Mouse (Mus musculus) forebrain, embryonic 13.5 days (tissue): Measurements from ENCODE around the gene Ssbp2. TPM values are rescaled to one million over a fixed set of nuclear protein-coding genes. Genes with fewer than 3 reads are reported as not detected.

Source experiments
- ATAC-seq: fragments of 200-750 bp; cut with Nextera tagmentation; 2 replicates; pipeline ENCODE4 v1.8.0; 2017
- H3K27ac ChIP-seq: fragments of 300-500 bp; sonication (generic); 2 replicates; pipeline ENCODE4 v1.5.1; 2015; ENCODE audit warnings: inconsistent platforms, mild to moderate bottlenecking, moderate library complexity
- H3K27me3 ChIP-seq: fragments of 300-500 bp; sonication (generic); 2 replicates; pipeline ENCODE4 v1.6.1; 2015; ENCODE audit warnings: mild to moderate bottlenecking, inconsistent platforms
- H3K36me3 ChIP-seq: fragments of 300-500 bp; sonication (generic); 2 replicates; pipeline ENCODE4 v1.6.1; 2015; ENCODE audit warnings: mild to moderate bottlenecking, inconsistent platforms; ENCODE audit not compliant: poor library complexity, severe bottlenecking
- H3K4me1 ChIP-seq: fragments of 300-500 bp; sonication (generic); 2 replicates; pipeline ENCODE4 v1.6.1; 2015; ENCODE audit warnings: inconsistent platforms
- H3K4me2 ChIP-seq: fragments of 300-500 bp; sonication (generic); 2 replicates; pipeline ENCODE4 v1.6.1; 2015; ENCODE audit warnings: inconsistent platforms, mild to moderate bottlenecking, moderate library complexity
- H3K4me3 ChIP-seq: fragments of 300-500 bp; sonication (generic); 2 replicates; pipeline ENCODE4 v1.5.1; 2015; ENCODE audit warnings: mild to moderate bottlenecking, inconsistent platforms
- H3K9ac ChIP-seq: fragments of 300-500 bp; sonication (generic); 2 replicates; pipeline ENCODE4 v1.6.1; 2015; ENCODE audit warnings: mild to moderate bottlenecking, inconsistent platforms
- H3K9me3 ChIP-seq: fragments of 300-500 bp; sonication (generic); replicated peaks from 2 replicates; pipeline ENCODE4 v1.6.1; 2016; ENCODE audit warnings: inconsistent platforms
- WGBS: fragments of 180-500 bp; shearing (Covaris S2); methylation state at CpG from one replicate; pipeline ENCODE4 v1.1.7; 2015; 5-methylcytosine and 5-hydroxymethylcytosine counted together
- polyA plus RNA-seq: library from polyadenylated mRNA; unstranded; fragments of >200 nt; fragmentation: Nextera tagmentation; extraction: Ambion mirVana; gene quantifications from 2 replicates; pipeline ENCODE4 v1.2.1, GENCODE M21; 2015

Ssbp2 gene
- polyA plus RNA-seq, 1 experiment from 2014 or later: 202 TPM

DNA sequence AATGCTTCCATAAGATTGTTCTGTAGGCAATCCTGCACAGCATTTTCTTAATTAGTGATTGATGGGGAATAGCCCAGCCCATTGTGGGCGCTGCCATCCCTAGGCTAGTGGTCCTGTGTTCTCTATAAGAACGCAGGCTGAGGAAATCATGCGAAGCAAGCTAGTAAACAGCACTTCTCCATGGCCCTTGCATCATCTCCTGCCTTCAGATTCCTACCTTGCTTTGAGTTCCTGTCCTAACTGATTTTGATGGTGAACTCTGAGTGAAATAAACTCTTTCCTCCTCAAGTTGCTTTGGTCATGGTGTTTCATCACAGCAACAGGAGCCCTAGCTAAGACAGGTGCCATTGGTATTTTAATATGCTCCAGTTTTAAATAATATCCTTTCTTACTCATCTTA is 41.7 kb downstream of the Ssbp2 start:
- no peak for ATAC-seq
- Histone ChIP-seq H3K9me3 (0 out of 2 replicates have a peak, but pooled peaks cover 4% of the 10 kb centered on the region), H3K27ac (no peak overlapping the region), H3K27me3 (no peaks in the 10 kb centered on the region), H3K36me3 (peaks cover 13% of the 10 kb centered on the region), H3K4me2 (no peak overlapping the region), H3K4me1 (peaks cover 6% of the 10 kb centered on the region; the same call in 1 of the 2 replicates), H3K4me3 (no peak overlapping the region), H3K9ac (no peak overlapping the region)
- WGBS: 88% methylated on average over 3 of the region's 3 CpGs

DNA sequence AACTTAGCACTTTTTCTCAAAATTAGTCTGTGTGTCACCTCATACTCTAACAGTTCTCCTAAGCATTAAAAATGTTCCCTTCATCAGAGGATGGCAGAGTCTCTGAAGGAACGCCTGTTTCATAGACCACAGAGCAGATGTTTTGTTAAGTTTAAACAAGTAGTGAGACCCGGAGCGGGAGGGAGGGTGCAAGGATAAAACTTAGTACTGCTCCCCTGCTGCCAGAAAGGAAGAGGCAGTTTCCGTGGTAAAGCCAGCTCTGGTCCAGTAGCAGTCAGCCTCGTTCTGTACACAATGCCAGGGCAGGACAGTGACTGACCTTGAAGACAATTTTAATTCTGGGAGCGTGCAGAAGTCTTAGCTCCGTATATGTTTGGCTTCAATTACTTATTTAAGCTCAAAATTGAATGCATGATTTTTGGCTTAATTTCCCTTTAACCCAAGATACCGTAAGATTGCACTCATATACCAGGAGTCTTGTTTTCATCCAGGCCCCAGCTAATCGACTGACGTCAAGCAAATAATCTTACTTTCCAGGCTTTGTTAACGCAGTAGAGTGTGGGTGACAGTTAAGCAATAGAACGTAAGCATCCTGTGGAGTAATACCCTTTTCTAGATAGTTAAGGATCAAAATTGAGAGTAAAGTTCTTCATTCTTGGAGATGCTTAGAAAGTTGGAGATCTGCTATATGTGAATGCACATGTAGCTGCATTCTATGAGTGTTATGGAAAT is 42.7 kb downstream of the Ssbp2 start:
- H3K9ac ChIP-seq: no peak overlapping the region
- H3K9me3 ChIP-seq: 0 out of 2 replicates have a peak, but pooled peaks cover 4% of the 10 kb centered on the region
- no peak overlapping the region for H3K4me2 ChIP-seq
- no peak overlapping the region for H3K4me3 ChIP-seq
- H3K27me3 ChIP-seq: no peaks in the 10 kb centered on the region
- H3K27ac ChIP-seq: no peak overlapping the region
- ATAC-seq: no peak
- WGBS: 82% methylated on average over 12 of the region's 12 CpGs
- H3K36me3 ChIP-seq: peaks cover 13% of the 10 kb centered on the region
- peaks cover 6% of the 10 kb centered on the region; the same call in 1 of the 2 replicates for H3K4me1 ChIP-seq

DNA sequence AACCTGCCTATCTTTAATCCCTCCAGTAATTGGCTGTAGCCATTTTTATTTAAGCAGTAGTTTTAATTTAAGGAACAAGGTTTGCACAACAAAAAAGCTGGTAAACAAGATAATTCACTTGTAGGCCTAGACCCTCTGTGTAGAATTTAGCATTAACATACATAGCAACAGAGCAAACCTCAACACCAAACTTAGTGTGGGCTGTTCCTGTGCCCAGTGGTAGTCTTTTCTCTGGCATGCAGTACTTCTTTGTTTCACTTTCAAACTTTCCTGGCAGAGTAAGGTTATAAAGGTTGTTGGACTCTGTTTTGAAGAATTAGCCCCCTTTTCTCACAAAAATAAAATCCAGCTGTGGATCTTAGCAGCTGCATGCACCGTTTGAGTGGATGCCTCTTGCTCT is 48.9 kb downstream of the Ssbp2 start:
- 97% methylated on average over 1 of the region's 1 CpGs for WGBS
- no peak for ATAC-seq

GRCm38 (mm10) chr13:91509467-91509866 is 49.4 kb downstream of the Ssbp2 start:
- no peaks in the 10 kb centered on the region for H3K27me3 ChIP-seq
- H3K4me1 ChIP-seq: no peaks in the 10 kb centered on the region; the same call in 1 of the 2 replicates
- H3K4me2 ChIP-seq: no peak overlapping the region
- ATAC-seq: no peak
- no peak overlapping the region for H3K4me3 ChIP-seq
- no peaks in the 10 kb centered on the region for H3K9me3 ChIP-seq
- no peak overlapping the region for H3K9ac ChIP-seq
- H3K36me3 ChIP-seq: no peaks in the 10 kb centered on the region
- WGBS: 93% methylated on average over 2 of the region's 2 CpGs
- H3K27ac ChIP-seq: no peak overlapping the region

More for the DNA sequence above, 48.9 kb downstream of the Ssbp2 start:
- H3K27me3 ChIP-seq: no peaks in the 10 kb centered on the region
- no peak overlapping the region for H3K9ac ChIP-seq
- no peak overlapping the region for H3K27ac ChIP-seq
- H3K4me2 ChIP-seq: no peak overlapping the region
- H3K4me3 ChIP-seq: no peak overlapping the region
- no peaks in the 10 kb centered on the region; the same call in 1 of the 2 replicates for H3K4me1 ChIP-seq
- H3K36me3 ChIP-seq: no peaks in the 10 kb centered on the region
- no peaks in the 10 kb centered on the region for H3K9me3 ChIP-seq

DNA sequence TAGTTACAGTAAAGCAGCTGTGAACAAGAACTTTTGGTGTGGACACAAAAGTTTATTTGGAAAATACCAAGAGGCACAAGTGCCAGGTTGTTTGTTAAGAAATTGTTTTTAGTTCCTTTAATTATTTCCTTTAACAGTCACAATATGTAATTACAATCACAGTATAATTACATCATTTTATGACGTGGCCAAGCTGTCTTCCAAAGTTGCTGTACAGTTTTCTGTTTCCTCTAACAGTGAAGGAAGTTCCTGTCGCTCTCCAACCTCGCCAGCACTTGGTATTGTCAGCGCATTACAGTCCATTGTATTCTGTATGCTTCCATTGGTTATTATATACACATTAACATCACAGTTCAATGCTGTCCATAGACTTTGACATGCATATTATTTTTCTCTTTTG is 54.9 kb downstream of the Ssbp2 start:
- Histone ChIP-seq H3K9ac (no peak overlapping the region), H3K36me3 (no peaks in the 10 kb centered on the region), H3K27me3 (no peaks in the 10 kb centered on the region), H3K4me2 (no peak overlapping the region), H3K9me3 (no peaks in the 10 kb centered on the region), H3K4me1 (peaks cover 4% of the 10 kb centered on the region; the same call in 1 of the 2 replicates), H3K4me3 (no peak overlapping the region), H3K27ac (no peak overlapping the region)
- WGBS: 88% methylated on average over 4 of the region's 4 CpGs
- ATAC-seq: no peak

DNA sequence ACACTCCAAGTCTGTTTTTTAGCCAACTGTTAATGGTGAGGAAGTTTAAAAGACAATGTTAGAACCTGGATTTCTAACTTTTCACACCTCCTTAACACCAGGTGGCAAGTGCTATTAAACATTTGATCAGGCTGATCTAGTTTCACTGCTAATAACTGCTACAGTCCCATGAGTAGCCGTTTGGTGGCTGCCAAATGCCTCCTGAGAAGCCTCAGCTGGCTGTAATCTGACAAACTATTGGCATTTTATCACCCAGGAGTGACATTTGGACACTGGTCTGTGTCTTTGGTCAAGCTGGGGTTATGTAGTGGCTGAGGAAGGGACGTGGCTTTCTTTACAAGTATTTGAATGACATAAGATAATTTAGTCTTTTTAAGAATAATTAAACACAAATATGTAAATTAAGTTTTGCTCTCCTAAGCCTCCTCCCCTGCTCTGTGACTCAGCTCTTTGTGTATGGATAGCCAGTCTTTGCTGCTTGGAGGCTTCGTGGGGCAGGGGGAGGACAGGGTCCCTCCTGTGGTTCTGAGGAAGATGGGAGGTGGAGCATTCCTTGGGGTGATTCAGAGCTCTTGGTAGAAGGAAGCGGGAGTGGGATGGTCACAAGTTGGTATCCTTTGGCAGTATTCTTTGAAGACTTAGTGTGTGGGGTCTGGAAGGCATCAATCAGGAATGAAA is 60.1 kb downstream of the Ssbp2 start:
- 31% methylated on average over 4 of the region's 4 CpGs for WGBS

DNA sequence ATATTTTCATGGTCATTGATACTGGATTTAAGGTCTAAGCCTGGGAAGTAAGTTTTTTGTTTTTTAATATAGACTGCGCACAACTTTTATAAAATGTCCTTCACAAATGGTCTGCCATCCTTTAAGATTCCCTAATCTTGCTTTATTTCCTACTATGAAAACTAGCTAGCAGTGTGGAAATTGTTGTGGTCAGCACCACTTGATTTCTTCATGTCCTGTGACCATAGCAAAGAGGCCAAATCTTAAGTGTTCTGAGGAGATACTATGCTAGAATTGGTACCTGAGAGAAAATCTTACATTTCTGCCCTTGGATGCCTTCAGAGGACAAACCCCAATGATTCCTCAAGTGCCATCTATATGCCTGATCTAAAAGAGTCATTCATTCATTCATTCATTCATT is 60.9 kb downstream of the Ssbp2 start:
- no peak overlapping the region for H3K4me2 ChIP-seq
- no peak overlapping the region for H3K27ac ChIP-seq
- no peak overlapping the region for H3K4me3 ChIP-seq
- H3K9ac ChIP-seq: no peak overlapping the region
- no peaks in the 10 kb centered on the region for H3K9me3 ChIP-seq
- H3K4me1 ChIP-seq: peaks cover 9% of the 10 kb centered on the region
- no peaks in the 10 kb centered on the region for H3K27me3 ChIP-seq
- WGBS: 93% methylated on average over 1 of the region's 1 CpGs
- 0 out of 2 replicates have a peak, but pooled peaks cover 4% of the 10 kb centered on the region for H3K36me3 ChIP-seq
- ATAC-seq: no peak

More for the DNA sequence above, 60.1 kb downstream of the Ssbp2 start:
- 0 out of 2 replicates have a peak, but pooled peaks cover 4% of the 10 kb centered on the region for H3K36me3 ChIP-seq
- no peaks in the 10 kb centered on the region for H3K27me3 ChIP-seq
- no peak overlapping the region for H3K9ac ChIP-seq
- no peak overlapping the region for H3K4me2 ChIP-seq
- no peaks in the 10 kb centered on the region for H3K9me3 ChIP-seq
- no peak overlapping the region for H3K4me3 ChIP-seq
- peaks cover 9% of the 10 kb centered on the region for H3K4me1 ChIP-seq
- H3K27ac ChIP-seq: no peak overlapping the region
- ATAC-seq: no peak

DNA sequence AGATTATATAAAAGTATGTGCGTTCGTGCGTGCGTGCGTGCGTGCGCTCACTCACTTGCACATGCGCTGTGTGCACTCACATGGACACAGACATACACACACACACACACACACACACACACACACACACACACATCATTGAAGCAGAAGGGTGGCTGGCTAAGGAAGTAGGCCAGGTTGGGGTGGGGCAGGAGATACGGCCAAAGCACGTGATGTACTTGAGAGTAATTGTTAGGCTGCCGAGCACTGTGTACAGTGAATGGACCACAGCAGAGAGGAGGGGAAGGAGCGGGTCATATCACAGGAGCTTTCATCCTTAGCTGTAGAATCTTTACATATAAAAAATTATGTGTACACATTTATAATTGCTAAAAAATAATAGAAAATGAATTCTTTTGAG is 66.0 kb downstream of the Ssbp2 start:
- Histone ChIP-seq H3K27ac (no peak overlapping the region), H3K9ac (no peak overlapping the region), H3K4me2 (no peak overlapping the region), H3K9me3 (no peaks in the 10 kb centered on the region), H3K36me3 (0 out of 2 replicates have a peak, but pooled peaks cover 4% of the 10 kb centered on the region), H3K27me3 (no peaks in the 10 kb centered on the region), H3K4me3 (no peak overlapping the region), H3K4me1 (no peaks in the 10 kb centered on the region; the same call in 1 of the 2 replicates)
- WGBS: 92% methylated on average over 12 of the region's 12 CpGs
- no peak for ATAC-seq

GRCm38 (mm10) chr13:91529821-91530220 is 69.7 kb downstream of the Ssbp2 start:
- Histone ChIP-seq H3K9ac (no peak overlapping the region), H3K4me1 (no peaks in the 10 kb centered on the region), H3K4me3 (no peak overlapping the region), H3K9me3 (peaks cover 8% of the 10 kb centered on the region), H3K4me2 (no peak overlapping the region), H3K27me3 (no peaks in the 10 kb centered on the region), H3K27ac (no peak overlapping the region), H3K36me3 (peaks cover 21% of the 10 kb centered on the region)
- WGBS: 95% methylated on average over 3 of the region's 3 CpGs
- ATAC-seq: no peak

GRCm38 (mm10) chr13:91536711-91537110 is 76.6 kb downstream of the Ssbp2 start:
- Histone ChIP-seq H3K4me1 (no peaks in the 10 kb centered on the region), H3K4me3 (no peak overlapping the region), H3K27me3 (no peaks in the 10 kb centered on the region), H3K27ac (no peak overlapping the region), H3K36me3 (peaks cover 46% of the 10 kb centered on the region), H3K9ac (no peak overlapping the region), H3K9me3 (peaks cover 8% of the 10 kb centered on the region), H3K4me2 (no peak overlapping the region)
- WGBS: 89% methylated on average over 3 of the region's 3 CpGs
- ATAC-seq: no peak

- Histone ChIP-seq H3K27me3 (no peaks in the 10 kb centered on the region), H3K27ac (no peak overlapping the region), H3K9me3 (no peaks in the 10 kb centered on the region), H3K9ac (no peak overlapping the region), H3K4me2 (no peak overlapping the region), H3K4me3 (no peak overlapping the region), H3K36me3 (peaks cover 31% of the 10 kb centered on the region), H3K4me1 (no peaks in the 10 kb centered on the region)
- WGBS: 96% methylated on average over 2 of the region's 2 CpGs
- no peak for ATAC-seq
Observed at GRCm38 (mm10) chr13:91540145-91541068, 80.3 kb downstream of the Ssbp2 start.

GRCm38 (mm10) chr13:91541069-91541429 is 81.0 kb downstream of the Ssbp2 start:
- Histone ChIP-seq H3K27me3 (no peaks in the 10 kb centered on the region), H3K4me1 (no peaks in the 10 kb centered on the region), H3K4me2 (no peak overlapping the region), H3K9me3 (no peaks in the 10 kb centered on the region), H3K4me3 (no peak overlapping the region), H3K36me3 (peaks cover 34% of the 10 kb centered on the region), H3K9ac (no peak overlapping the region), H3K27ac (no peak overlapping the region)
- 88% methylated on average over 6 of the region's 6 CpGs for WGBS
- no peak for ATAC-seq
